ENCODE assay signal across 13 mouse cellular contexts in the genomic region with DNA sequence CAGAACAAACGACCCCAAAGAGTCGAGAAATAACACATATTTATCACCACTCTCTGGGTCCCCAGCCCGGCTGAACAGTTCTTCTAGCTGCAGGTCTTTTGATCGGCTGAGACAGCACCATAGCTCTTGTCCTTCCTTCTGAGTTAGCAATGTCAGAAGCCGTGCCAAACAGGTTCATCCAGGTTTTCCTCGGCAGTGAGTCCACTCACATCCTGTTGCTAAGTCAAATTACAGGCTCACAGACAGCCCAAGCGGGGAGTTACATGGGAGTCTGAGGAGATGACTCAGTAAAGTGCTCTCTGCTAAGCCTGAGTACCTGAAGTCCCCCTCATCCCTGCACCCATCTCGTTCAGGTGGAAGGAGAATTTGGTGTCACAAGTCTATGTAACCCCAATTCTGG.
"Had no signal": no experiment of that assay in that cellular context is flagged by ENCODE, and none has a peak within 500 bp of the region (broad histone marks: within the 10 kb centered on the region; RNA-seq: fewer than 3 reads in every experiment).

No protein-coding gene starts in this region.

- H3K27ac ChIP-seq: intestine, embryonic 15.5 days; layer of hippocampus, adult 2 months; limb, embryonic 12.5 days; liver, embryonic 13.5 days; macrophage; midbrain, embryonic 15.5 days had no signal

- DNase-seq: kidney, adult 8-10 months; liver; liver, embryonic 13.5 days; liver, postnatal 0 days; right cerebral cortex, adult 18-20 months; right cerebral cortex, postnatal 25 days had no signal

- ATAC-seq: intestine, embryonic 15.5 days; liver, postnatal 0 days; midbrain, embryonic 15.5 days had no signal

- H3K4me3 ChIP-seq: intestine, embryonic 15.5 days; layer of hippocampus, adult 2 months; limb, embryonic 12.5 days; liver, embryonic 13.5 days; megakaryocyte, embryonic 14.5 days; midbrain, embryonic 15.5 days had no signal

- H3K9ac ChIP-seq: intestine, embryonic 15.5 days; limb, embryonic 12.5 days; liver, embryonic 13.5 days; liver, postnatal 0 days; midbrain, embryonic 15.5 days had no signal

- H3K27me3 ChIP-seq: intestine, embryonic 15.5 days had no signal

- H3K4me2 ChIP-seq: intestine, embryonic 15.5 days; limb, embryonic 12.5 days; liver, embryonic 13.5 days; midbrain, embryonic 11.5 days; midbrain, embryonic 15.5 days had no signal

- H3K4me1 ChIP-seq: limb, embryonic 12.5 days had no signal

- H3K9me3 ChIP-seq: intestine, embryonic 15.5 days; limb, embryonic 12.5 days; liver, embryonic 13.5 days; midbrain, embryonic 15.5 days had no signal

- H3K36me3 ChIP-seq: intestine, embryonic 15.5 days; limb, embryonic 12.5 days; liver, embryonic 13.5 days; midbrain, embryonic 15.5 days had no signal
